Mouse (Mus musculus): Measurements from ENCODE around the gene Cep85l. TPM values are rescaled to one million over a fixed set of nuclear protein-coding genes. Genes with fewer than 3 reads are reported as not detected.

The Cep85l gene
- total RNA-seq, 2 experiments from 2014 or later: 34.9 to 37.0 TPM

GRCm38 (mm10) chr10:53343865-53344264, 35.9 kb downstream of the Cep85l start:
- ATAC-seq (replicated peaks; ENCODE audit: poor library complexity): no peak

GRCm38 (mm10) chr10:53343384-53343783, 36.4 kb downstream of the Cep85l start:
- ATAC-seq (replicated peaks; ENCODE audit: poor library complexity): no peak

GRCm38 (mm10) chr10:53342166-53342728, 37.5 kb downstream of the Cep85l start:
- peak; percentile 70 for ATAC-seq (replicated peaks; ENCODE audit: poor library complexity)

- peak; percentile 91 for ATAC-seq (replicated peaks; ENCODE audit: poor library complexity)
Measured at GRCm38 (mm10) chr10:53341288-53341965, 38.3 kb downstream of the Cep85l start.

GRCm38 (mm10) chr10:53339045-53339444, 40.7 kb downstream of the Cep85l start:
- ATAC-seq (replicated peaks; ENCODE audit: poor library complexity): no peak

GRCm38 (mm10) chr10:53337162-53337923, 42.4 kb downstream of the Cep85l start, which contains the start of gene Pln:
Gene Pln (plus strand): TSS chr10:53337667.
- ATAC-seq (replicated peaks; ENCODE audit: poor library complexity): no peak

- ATAC-seq (replicated peaks; ENCODE audit: poor library complexity): peak; percentile 86
Measured at GRCm38 (mm10) chr10:53335974-53336373, 43.8 kb downstream of the Cep85l start.

GRCm38 (mm10) chr10:53335266-53335665, 44.5 kb downstream of the Cep85l start:
- ATAC-seq (replicated peaks; ENCODE audit: poor library complexity): peak; percentile 69

- ATAC-seq (replicated peaks; ENCODE audit: poor library complexity): no peak
Measured at GRCm38 (mm10) chr10:53332752-53333151, 47.0 kb downstream of the Cep85l start.

- ATAC-seq (replicated peaks; ENCODE audit: poor library complexity): no peak
Measured at GRCm38 (mm10) chr10:53329257-53329656, 50.5 kb downstream of the Cep85l start.

- no peak for ATAC-seq (replicated peaks; ENCODE audit: poor library complexity)
Measured at GRCm38 (mm10) chr10:53326367-53326766, 53.4 kb downstream of the Cep85l start.

GRCm38 (mm10) chr10:53324663-53325062, 55.1 kb downstream of the Cep85l start:
- ATAC-seq (replicated peaks; ENCODE audit: poor library complexity): peak; percentile 98

GRCm38 (mm10) chr10:53323367-53323766, 56.4 kb downstream of the Cep85l start:
- no peak for ATAC-seq (replicated peaks; ENCODE audit: poor library complexity)

- no peak for ATAC-seq (replicated peaks; ENCODE audit: poor library complexity)
Measured at GRCm38 (mm10) chr10:53306674-53307073, 73.1 kb downstream of the Cep85l start.

GRCm38 (mm10) chr10:53305867-53306266, 73.9 kb downstream of the Cep85l start:
- ATAC-seq (replicated peaks; ENCODE audit: poor library complexity): peak; percentile 37; the same call in 1 of the 2 replicates

- ATAC-seq (replicated peaks; ENCODE audit: poor library complexity): peak; percentile 88
Measured at GRCm38 (mm10) chr10:53285147-53285546, 94.6 kb downstream of the Cep85l start.

- ATAC-seq (replicated peaks; ENCODE audit: poor library complexity): no peak
Measured at GRCm38 (mm10) chr10:53272228-53272627, 107.5 kb downstream of the Cep85l start.

- ATAC-seq (replicated peaks; ENCODE audit: poor library complexity): no peak
Measured at GRCm38 (mm10) chr10:53262021-53262420, 117.7 kb downstream of the Cep85l start.

- no peak for ATAC-seq (replicated peaks; ENCODE audit: poor library complexity)
Measured at GRCm38 (mm10) chr10:53235381-53235780, 144.4 kb downstream of the Cep85l start.

GRCm38 (mm10) chr10:53234683-53235082, 145.1 kb downstream of the Cep85l start:
- peak; percentile 65 for ATAC-seq (replicated peaks; ENCODE audit: poor library complexity)

GRCm38 (mm10) chr10:53234086-53234613, 145.6 kb downstream of the Cep85l start:
- peak; percentile 47 for ATAC-seq (replicated peaks; ENCODE audit: poor library complexity)

Data from megakaryocyte progenitor cell, adult 5-6 weeks (primary cell).